Mouse (Mus musculus): ENCODE measurements at regions not wholly inside any gene's neighbourhood (a gene's known extent, or its start where the extent isn't known, plus 50 kb on each side); places are given as distances from the start of the nearest gene placed in this dataset.
A peak's percentile ranks its signal among the peaks of the same experiment; 100 is the strongest.
"Not testable (repeated sequence)": the region's sequence is repeated elsewhere in the genome, so short reads cannot be mapped to it uniquely, and the experiment has no call there.

GRCm38 (mm10) chr15:8834151-8834550, 123.6 kb upstream of the Slc1a3 start:
- WGBS = 63% methylated on average over 4 of the region's 4 CpGs
- no peaks in the 10 kb centered on the region for H3K4me1 ChIP-seq (ENCODE audit: control insufficient read depth, insufficient read depth, low read length)
- H3K27ac ChIP-seq (ENCODE audit: low read length) = no peak overlapping the region

GRCm38 (mm10) chr15:8832970-8833369, 122.4 kb upstream of the Slc1a3 start:
- Histone ChIP-seq H3K27ac (ENCODE audit: low read length) (no peak overlapping the region), H3K9ac (ENCODE audit: low read depth, low read length) (no peak overlapping the region), H3K27me3 (replicated peaks; ENCODE audit: control insufficient read depth, insufficient read depth, low read length) (no peaks in the 10 kb centered on the region), H3K36me3 (ENCODE audit: control insufficient read depth, insufficient read depth, low read length) (no peaks in the 10 kb centered on the region), H3K4me3 (ENCODE audit: low read length) (no peak overlapping the region), H3K9me3 (ENCODE audit: control insufficient read depth, low read length) (no peaks in the 10 kb centered on the region), H3K4me1 (ENCODE audit: control insufficient read depth, insufficient read depth, low read length) (no peaks in the 10 kb centered on the region), H3K4me2 (ENCODE audit: low read depth, low read length) (no peak overlapping the region)
- 49% methylated on average over 1 of the region's 1 CpGs for WGBS
- ATAC-seq = no peak

More at GRCm38 (mm10) chr15:8834151-8834550, 123.6 kb upstream of the Slc1a3 start:
- no peaks in the 10 kb centered on the region for H3K9me3 ChIP-seq (ENCODE audit: control insufficient read depth, low read length)
- no peaks in the 10 kb centered on the region for H3K36me3 ChIP-seq (ENCODE audit: control insufficient read depth, insufficient read depth, low read length)
- ATAC-seq = no peak
- H3K4me2 ChIP-seq (ENCODE audit: low read depth, low read length) = no peak overlapping the region
- H3K27me3 ChIP-seq (replicated peaks; ENCODE audit: control insufficient read depth, insufficient read depth, low read length) = no peaks in the 10 kb centered on the region
- no peak overlapping the region for H3K9ac ChIP-seq (ENCODE audit: low read depth, low read length)
- H3K4me3 ChIP-seq (ENCODE audit: low read length) = no peak overlapping the region

- H3K4me3 ChIP-seq (ENCODE audit: low read length) = no peak overlapping the region
- no peak overlapping the region for H3K9ac ChIP-seq (ENCODE audit: low read depth, low read length)
- no peak overlapping the region for H3K4me2 ChIP-seq (ENCODE audit: low read depth, low read length)
- WGBS = 48% methylated on average over 13 of the region's 13 CpGs
- no peaks in the 10 kb centered on the region for H3K27me3 ChIP-seq (replicated peaks; ENCODE audit: control insufficient read depth, insufficient read depth, low read length)
- no peak for ATAC-seq
- no peaks in the 10 kb centered on the region for H3K9me3 ChIP-seq (ENCODE audit: control insufficient read depth, low read length)
- H3K36me3 ChIP-seq (ENCODE audit: control insufficient read depth, insufficient read depth, low read length) = no peaks in the 10 kb centered on the region
- no peak overlapping the region for H3K27ac ChIP-seq (ENCODE audit: low read length)
- no peaks in the 10 kb centered on the region for H3K4me1 ChIP-seq (ENCODE audit: control insufficient read depth, insufficient read depth, low read length)
Observed at GRCm38 (mm10) chr15:8831720-8832620, 121.4 kb upstream of the Slc1a3 start.

GRCm38 (mm10) chr15:8824861-8825260, 114.3 kb upstream of the Slc1a3 start:
- Histone ChIP-seq H3K4me1 (ENCODE audit: control insufficient read depth, insufficient read depth, low read length) (no peaks in the 10 kb centered on the region), H3K36me3 (ENCODE audit: control insufficient read depth, insufficient read depth, low read length) (no peaks in the 10 kb centered on the region), H3K9ac (ENCODE audit: low read depth, low read length) (no peak overlapping the region), H3K4me3 (ENCODE audit: low read length) (no peak overlapping the region), H3K9me3 (ENCODE audit: control insufficient read depth, low read length) (no peaks in the 10 kb centered on the region), H3K27ac (ENCODE audit: low read length) (no peak overlapping the region), H3K27me3 (replicated peaks; ENCODE audit: control insufficient read depth, insufficient read depth, low read length) (no peaks in the 10 kb centered on the region), H3K4me2 (ENCODE audit: low read depth, low read length) (no peak overlapping the region)
- ATAC-seq = no peak
- 77% methylated on average over 6 of the region's 6 CpGs for WGBS

GRCm38 (mm10) chr15:8822795-8823194, 112.2 kb upstream of the Slc1a3 start:
- H3K9ac ChIP-seq (ENCODE audit: low read depth, low read length); ATAC-seq; H3K36me3 ChIP-seq (ENCODE audit: control insufficient read depth, insufficient read depth, low read length); H3K27ac ChIP-seq (ENCODE audit: low read length); H3K4me3 ChIP-seq (ENCODE audit: low read length); H3K4me2 ChIP-seq (ENCODE audit: low read depth, low read length); H3K9me3 ChIP-seq (ENCODE audit: control insufficient read depth, low read length); H3K4me1 ChIP-seq (ENCODE audit: control insufficient read depth, insufficient read depth, low read length); H3K27me3 ChIP-seq (replicated peaks; ENCODE audit: control insufficient read depth, insufficient read depth, low read length): not testable (repeated sequence)
- WGBS = 89% methylated on average over 2 of the region's 8 CpGs

- no peak for ATAC-seq
- no peaks in the 10 kb centered on the region for H3K4me1 ChIP-seq (ENCODE audit: control insufficient read depth, insufficient read depth, low read length)
- no peaks in the 10 kb centered on the region for H3K9me3 ChIP-seq (ENCODE audit: control insufficient read depth, low read length)
- WGBS = 91% methylated on average over 8 of the region's 8 CpGs
- no peak overlapping the region for H3K9ac ChIP-seq (ENCODE audit: low read depth, low read length)
- no peaks in the 10 kb centered on the region for H3K27me3 ChIP-seq (replicated peaks; ENCODE audit: control insufficient read depth, insufficient read depth, low read length)
- H3K27ac ChIP-seq (ENCODE audit: low read length) = no peak overlapping the region
- no peaks in the 10 kb centered on the region for H3K36me3 ChIP-seq (ENCODE audit: control insufficient read depth, insufficient read depth, low read length)
- no peak overlapping the region for H3K4me3 ChIP-seq (ENCODE audit: low read length)
- H3K4me2 ChIP-seq (ENCODE audit: low read depth, low read length) = no peak overlapping the region
Observed at GRCm38 (mm10) chr15:8817542-8817941, 107.0 kb upstream of the Slc1a3 start.

GRCm38 (mm10) chr15:8816501-8817368, 106.2 kb upstream of the Slc1a3 start:
- H3K27me3 ChIP-seq (replicated peaks; ENCODE audit: control insufficient read depth, insufficient read depth, low read length) = no peaks in the 10 kb centered on the region
- H3K4me2 ChIP-seq (ENCODE audit: low read depth, low read length) = no peak overlapping the region
- 56% methylated on average over 10 of the region's 10 CpGs for WGBS
- no peaks in the 10 kb centered on the region for H3K36me3 ChIP-seq (ENCODE audit: control insufficient read depth, insufficient read depth, low read length)
- peak; percentile 42; the same call in 1 of the 2 replicates for ATAC-seq
- H3K9me3 ChIP-seq (ENCODE audit: control insufficient read depth, low read length) = no peaks in the 10 kb centered on the region
- no peak overlapping the region for H3K27ac ChIP-seq (ENCODE audit: low read length)
- H3K4me3 ChIP-seq (ENCODE audit: low read length) = no peak overlapping the region
- H3K4me1 ChIP-seq (ENCODE audit: control insufficient read depth, insufficient read depth, low read length) = no peaks in the 10 kb centered on the region
- H3K9ac ChIP-seq (ENCODE audit: low read depth, low read length) = no peak overlapping the region

- WGBS = 52% methylated on average over 2 of the region's 2 CpGs
- Histone ChIP-seq H3K4me1 (ENCODE audit: control insufficient read depth, insufficient read depth, low read length) (no peaks in the 10 kb centered on the region), H3K27me3 (replicated peaks; ENCODE audit: control insufficient read depth, insufficient read depth, low read length) (no peaks in the 10 kb centered on the region), H3K4me2 (ENCODE audit: low read depth, low read length) (no peak overlapping the region), H3K27ac (ENCODE audit: low read length) (no peak overlapping the region), H3K9ac (ENCODE audit: low read depth, low read length) (no peak overlapping the region), H3K4me3 (ENCODE audit: low read length) (no peak overlapping the region), H3K36me3 (ENCODE audit: control insufficient read depth, insufficient read depth, low read length) (no peaks in the 10 kb centered on the region), H3K9me3 (ENCODE audit: control insufficient read depth, low read length) (no peaks in the 10 kb centered on the region)
- no peak for ATAC-seq
Observed at GRCm38 (mm10) chr15:8815958-8816357, 105.4 kb upstream of the Slc1a3 start.

GRCm38 (mm10) chr15:8815277-8815676, 104.7 kb upstream of the Slc1a3 start:
- H3K4me1 ChIP-seq (ENCODE audit: control insufficient read depth, insufficient read depth, low read length) = no peaks in the 10 kb centered on the region
- H3K9ac ChIP-seq (ENCODE audit: low read depth, low read length) = no peak overlapping the region
- no peak overlapping the region for H3K4me3 ChIP-seq (ENCODE audit: low read length)
- ATAC-seq = no peak
- no peaks in the 10 kb centered on the region for H3K9me3 ChIP-seq (ENCODE audit: control insufficient read depth, low read length)
- 58% methylated on average over 6 of the region's 6 CpGs for WGBS
- H3K4me2 ChIP-seq (ENCODE audit: low read depth, low read length) = no peak overlapping the region
- no peaks in the 10 kb centered on the region for H3K27me3 ChIP-seq (replicated peaks; ENCODE audit: control insufficient read depth, insufficient read depth, low read length)
- H3K36me3 ChIP-seq (ENCODE audit: control insufficient read depth, insufficient read depth, low read length) = no peaks in the 10 kb centered on the region
- no peak overlapping the region for H3K27ac ChIP-seq (ENCODE audit: low read length)
